Mouse (Mus musculus) forebrain, embryonic 16.5 days (tissue): ENCODE measurements around the gene Exosc6. TPM values are rescaled to one million over a fixed set of nuclear protein-coding genes. Genes with fewer than 3 reads are reported as not detected.

Experiments used
- ATAC-seq: fragments of 200-750 bp; cut with Nextera tagmentation; 2 replicates; pipeline ENCODE4 v1.8.0; 2017; ENCODE audit warnings: mild to moderate bottlenecking, moderate library complexity
- H3K27ac ChIP-seq: fragments of 300-500 bp; sonication (generic); 2 replicates; pipeline ENCODE4 v1.5.1; 2014; ENCODE audit warnings: low read length, control low read depth
- H3K27me3 ChIP-seq: fragments of 300-500 bp; sonication (generic); replicated peaks from 2 replicates; pipeline ENCODE4 v1.6.1; 2014; ENCODE audit warnings: low read length; ENCODE audit not compliant: control insufficient read depth, insufficient read depth
- H3K36me3 ChIP-seq: fragments of 300-500 bp; sonication (generic); 2 replicates; pipeline ENCODE4 v1.6.1; 2014; ENCODE audit not compliant: control insufficient read depth, insufficient read depth
- H3K4me1 ChIP-seq: fragments of 300-500 bp; sonication (generic); replicated peaks from 2 replicates; pipeline ENCODE4 v1.6.1; 2014; ENCODE audit warnings: low read length; ENCODE audit not compliant: control insufficient read depth, insufficient read depth
- H3K4me2 ChIP-seq: fragments of 300-500 bp; sonication (generic); 2 replicates; pipeline ENCODE4 v1.6.1; 2014; ENCODE audit warnings: mild to moderate bottlenecking, low read length, control low read depth
- H3K4me3 ChIP-seq: fragments of 300-500 bp; sonication (generic); replicated peaks from 2 replicates; pipeline ENCODE4 v1.5.1; 2014; ENCODE audit warnings: mild to moderate bottlenecking, low read length, control low read depth
- H3K9ac ChIP-seq: fragments of 300-500 bp; sonication (generic); replicated peaks from 2 replicates; pipeline ENCODE4 v1.6.1; 2014; ENCODE audit warnings: low read depth, low read length, control low read depth
- H3K9me3 ChIP-seq: fragments of 300-500 bp; sonication (generic); 2 replicates; pipeline ENCODE4 v1.6.1; 2016; ENCODE audit warnings: low read length; ENCODE audit not compliant: control insufficient read depth
- WGBS: fragments of 180-500 bp; shearing (Covaris S2); extraction: QIAGEN DNeasy Blood & Tissue Kit; methylation state at CpG from one replicate; pipeline ENCODE4 v1.1.7; 2014; 5-methylcytosine and 5-hydroxymethylcytosine counted together
- polyA plus RNA-seq: library from polyadenylated mRNA; unstranded; fragments of >200 nt; fragmentation: Nextera tagmentation; extraction: Ambion mirVana; gene quantifications from 2 replicates; pipeline ENCODE4 v1.2.1, GENCODE M21; 2015

Exosc6 gene
- polyA plus RNA-seq, 1 experiment from 2014 or later, result not detected

GRCm38 (mm10) chr8:111033482-111034215 lies 22.5 kb upstream of the Exosc6 start:
- H3K9ac ChIP-seq, result peak overlapping the region; percentile 90
- H3K4me2 ChIP-seq, result peak overlapping the region; percentile 62
- no peaks in the 10 kb centered on the region for H3K9me3 ChIP-seq
- peaks cover 10% of the 10 kb centered on the region; the same call in 1 of the 2 replicates for H3K27me3 ChIP-seq
- peak; percentile 100 for ATAC-seq
- peak overlapping the region; percentile 95 for H3K4me3 ChIP-seq
- H3K4me1 ChIP-seq, result peaks cover 22% of the 10 kb centered on the region
- H3K36me3 ChIP-seq, result peaks cover 9% of the 10 kb centered on the region; the same call in 1 of the 2 replicates
- 6% methylated on average over 37 of the region's 37 CpGs for WGBS
- peak overlapping the region; percentile 84 for H3K27ac ChIP-seq

- Histone ChIP-seq H3K9ac (peak overlapping the region; percentile 90), H3K4me1 (peaks cover 22% of the 10 kb centered on the region), H3K4me3 (peak overlapping the region; percentile 95), H3K36me3 (peaks cover 10% of the 10 kb centered on the region; the same call in 1 of the 2 replicates), H3K9me3 (no peaks in the 10 kb centered on the region), H3K27me3 (peaks cover 10% of the 10 kb centered on the region; the same call in 1 of the 2 replicates), H3K4me2 (peak overlapping the region; percentile 62), H3K27ac (peak overlapping the region; percentile 84; the same call in 1 of the 2 replicates)
- no peak for ATAC-seq
- 22% methylated on average over 12 of the region's 12 CpGs for WGBS
These were observed 21.9 kb upstream of the Exosc6 start for GRCm38 (mm10) chr8:111034276-111034675.

GRCm38 (mm10) chr8:111036591-111036990 lies 19.5 kb upstream of the Exosc6 start:
- Histone ChIP-seq H3K9me3 (no peaks in the 10 kb centered on the region), H3K27ac (no peak overlapping the region), H3K9ac (no peak overlapping the region), H3K4me2 (no peak overlapping the region), H3K4me1 (peaks cover 22% of the 10 kb centered on the region), H3K36me3 (peaks cover 21% of the 10 kb centered on the region; the same call in 1 of the 2 replicates), H3K4me3 (no peak overlapping the region), H3K27me3 (0 out of 2 replicates have a peak, but pooled peaks cover under 1% of the 10 kb centered on the region)
- no peak for ATAC-seq
- WGBS, result 96% methylated on average over 15 of the region's 15 CpGs

- WGBS, result 96% methylated on average over 19 of the region's 19 CpGs
- Histone ChIP-seq H3K4me3 (no peak overlapping the region), H3K27ac (no peak overlapping the region), H3K9me3 (no peaks in the 10 kb centered on the region), H3K27me3 (no peaks in the 10 kb centered on the region), H3K4me2 (no peak overlapping the region), H3K4me1 (no peaks in the 10 kb centered on the region), H3K36me3 (peaks cover 66% of the 10 kb centered on the region), H3K9ac (no peak overlapping the region)
- ATAC-seq, result no peak
These were observed 13.6 kb upstream of the Exosc6 start for GRCm38 (mm10) chr8:111042546-111042945.

GRCm38 (mm10) chr8:111044003-111044734 lies 12.0 kb upstream of the Exosc6 start:
- no peak overlapping the region for H3K4me2 ChIP-seq
- no peaks in the 10 kb centered on the region for H3K4me1 ChIP-seq
- H3K9me3 ChIP-seq, result no peaks in the 10 kb centered on the region
- 45% methylated on average over 2 of the region's 2 CpGs for WGBS
- peaks cover 76% of the 10 kb centered on the region for H3K36me3 ChIP-seq
- ATAC-seq, result no peak
- H3K27me3 ChIP-seq, result no peaks in the 10 kb centered on the region
- no peak overlapping the region for H3K9ac ChIP-seq
- H3K4me3 ChIP-seq, result no peak overlapping the region
- H3K27ac ChIP-seq, result no peak overlapping the region

- 99% methylated on average over 2 of the region's 2 CpGs for WGBS
- no peaks in the 10 kb centered on the region for H3K27me3 ChIP-seq
These were observed 7.4 kb upstream of the Exosc6 start for GRCm38 (mm10) chr8:111048694-111049093.

GRCm38 (mm10) chr8:111049106-111049505 lies 7.0 kb upstream of the Exosc6 start:
- ATAC-seq, result no peak
- H3K9me3 ChIP-seq, result no peaks in the 10 kb centered on the region
- 96% methylated on average over 7 of the region's 7 CpGs for WGBS

More at GRCm38 (mm10) chr8:111048694-111049093, 7.4 kb upstream of the Exosc6 start:
- Histone ChIP-seq H3K4me3 (no peak overlapping the region), H3K9ac (no peak overlapping the region), H3K27ac (no peak overlapping the region), H3K4me2 (no peak overlapping the region), H3K4me1 (no peaks in the 10 kb centered on the region), H3K36me3 (peaks cover 76% of the 10 kb centered on the region), H3K9me3 (no peaks in the 10 kb centered on the region)
- no peak for ATAC-seq

GRCm38 (mm10) chr8:111053827-111054518 lies 2.2 kb upstream of the Exosc6 start:
- Histone ChIP-seq H3K4me1 (peaks cover 15% of the 10 kb centered on the region), H3K4me2 (no peak overlapping the region), H3K36me3 (peaks cover 36% of the 10 kb centered on the region), H3K27ac (no peak overlapping the region), H3K9me3 (no peaks in the 10 kb centered on the region), H3K9ac (no peak overlapping the region), H3K27me3 (no peaks in the 10 kb centered on the region), H3K4me3 (no peak overlapping the region)
- no peak for ATAC-seq
- 94% methylated on average over 12 of the region's 12 CpGs for WGBS

More at GRCm38 (mm10) chr8:111049106-111049505, 7.0 kb upstream of the Exosc6 start:
- H3K27ac ChIP-seq, result no peak overlapping the region
- H3K4me3 ChIP-seq, result no peak overlapping the region
- H3K36me3 ChIP-seq, result peaks cover 76% of the 10 kb centered on the region
- H3K4me1 ChIP-seq, result no peaks in the 10 kb centered on the region
- no peaks in the 10 kb centered on the region for H3K27me3 ChIP-seq
- H3K9ac ChIP-seq, result no peak overlapping the region
- no peak overlapping the region for H3K4me2 ChIP-seq
